Mouse (Mus musculus) neural tube, embryonic 14.5 days (tissue): ENCODE data around the gene 2310050C09Rik. TPM values are rescaled to one million over a fixed set of nuclear protein-coding genes. Genes with fewer than 3 reads are reported as not detected.

ENCODE experiments used
- ATAC-seq: fragments of 200-750 bp; cut with Nextera tagmentation; 2 replicates; pipeline ENCODE4 v1.8.0; 2017; ENCODE audit warnings: low read depth, mild to moderate bottlenecking, moderate TSS enrichment, moderate library complexity
- H3K27ac ChIP-seq: fragments of 300-500 bp; sonication (generic); 2 replicates; pipeline ENCODE4 v1.5.1; 2014; ENCODE audit warnings: low read depth, mild to moderate bottlenecking, control low read depth, low read length, moderate library complexity, mixed read lengths
- H3K27me3 ChIP-seq: fragments of 300-500 bp; sonication (generic); 2 replicates; pipeline ENCODE4 v1.6.1; 2014; ENCODE audit warnings: low read length; ENCODE audit not compliant: control insufficient read depth, insufficient read depth
- H3K36me3 ChIP-seq: fragments of 300-500 bp; sonication (generic); 2 replicates; pipeline ENCODE4 v1.6.1; 2014; ENCODE audit warnings: low read length, mixed read lengths; ENCODE audit not compliant: control insufficient read depth, insufficient read depth
- H3K4me1 ChIP-seq: fragments of 300-500 bp; sonication (generic); 2 replicates; pipeline ENCODE4 v1.6.1; 2014; ENCODE audit warnings: low read length; ENCODE audit not compliant: control insufficient read depth, insufficient read depth
- H3K4me2 ChIP-seq: fragments of 300-500 bp; sonication (generic); 2 replicates; pipeline ENCODE4 v1.6.1; 2014; ENCODE audit warnings: mild to moderate bottlenecking, low read depth, low read length, control low read depth
- H3K4me3 ChIP-seq: fragments of 300-500 bp; sonication (generic); 2 replicates; pipeline ENCODE4 v1.5.1; 2014; ENCODE audit warnings: low read depth, low read length, control low read depth, mixed read lengths
- H3K9ac ChIP-seq: fragments of 300-500 bp; sonication (generic); replicated peaks from 2 replicates; pipeline ENCODE4 v1.6.1; 2014; ENCODE audit warnings: low read depth, mild to moderate bottlenecking, control low read depth, low read length, mixed read lengths
- H3K9me3 ChIP-seq: fragments of 300-500 bp; sonication (generic); 2 replicates; pipeline ENCODE4 v1.6.1; 2016; ENCODE audit warnings: low read length; ENCODE audit not compliant: control insufficient read depth
- WGBS: fragments of 180-500 bp; shearing (Covaris S2); extraction: QIAGEN DNeasy Blood & Tissue Kit; methylation state at CpG from one replicate; pipeline ENCODE4 v1.1.7; 2014; 5-methylcytosine and 5-hydroxymethylcytosine counted together
- polyA plus RNA-seq: library from polyadenylated mRNA; unstranded; fragments of >200 nt; fragmentation: Nextera tagmentation; extraction: Ambion mirVana; gene quantifications from 2 replicates; pipeline ENCODE4 v1.2.1, GENCODE M21; 2014

2310050C09Rik gene
- polyA plus RNA-seq, 1 experiment from 2014 or later, result not detected

DNA sequence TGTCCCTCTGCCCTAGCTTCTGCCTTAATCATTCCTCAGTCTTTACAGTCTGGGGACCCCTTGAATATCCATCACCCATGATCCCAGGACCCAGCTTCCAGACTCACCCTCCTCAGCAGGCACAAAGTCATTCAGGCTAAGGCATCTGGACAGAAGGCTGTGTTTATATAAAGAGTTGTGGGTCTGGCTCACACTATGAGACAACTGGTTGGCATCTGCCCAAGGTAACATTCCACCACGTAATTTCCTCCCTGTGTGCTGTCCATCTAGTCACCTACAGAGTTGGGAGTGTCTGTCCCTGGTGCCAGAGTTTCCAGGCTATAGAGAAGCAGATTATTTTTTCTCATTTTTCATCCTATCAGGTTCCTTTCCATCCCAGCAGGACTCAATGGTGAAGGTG, 42.9 kb downstream of the 2310050C09Rik start, which contains the start of gene Kprp:
Kprp (minus strand) TSS at position 140 of the 400 bp plus-strand sequence.
- Histone ChIP-seq H3K36me3 (no peaks in the 10 kb centered on the region), H3K4me2 (no peak within 1 kb of the TSS), H3K9ac (no peak within 1 kb of the TSS), H3K27ac (no peak within 1 kb of the TSS), H3K9me3 (no peaks in the 10 kb centered on the region), H3K4me3 (no peak within 1 kb of the TSS), H3K27me3 (no peaks in the 10 kb centered on the region), H3K4me1 (no peaks in the 10 kb centered on the region)
- ATAC-seq, result no peak
- 63% methylated on average over 1 of the region's 1 CpGs for WGBS

DNA sequence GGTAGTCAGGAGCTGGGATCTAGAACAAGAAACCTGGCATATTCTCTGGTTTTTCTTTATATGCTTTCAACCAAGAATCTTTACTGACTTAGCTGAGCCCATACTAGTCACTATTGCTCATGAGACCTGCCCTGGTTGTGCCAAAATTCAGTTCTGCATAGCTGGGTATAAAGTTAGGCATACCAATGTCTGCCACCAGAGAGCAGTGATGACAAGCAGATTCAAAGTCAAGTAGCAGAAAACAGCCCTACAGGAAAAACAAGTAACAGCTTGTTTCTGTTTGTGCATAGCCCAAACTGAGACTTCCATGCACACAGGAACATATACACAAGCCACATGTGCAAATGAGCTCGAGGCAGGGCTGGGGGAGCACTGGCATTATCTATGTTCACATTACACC, 44.2 kb downstream of the 2310050C09Rik start:
- no peaks in the 10 kb centered on the region for H3K4me1 ChIP-seq
- no peak overlapping the region for H3K27ac ChIP-seq
- no peaks in the 10 kb centered on the region for H3K9me3 ChIP-seq
- no peak overlapping the region for H3K9ac ChIP-seq
- no peak overlapping the region for H3K4me3 ChIP-seq
- WGBS, result 50% methylated on average over 1 of the region's 1 CpGs
- H3K36me3 ChIP-seq, result no peaks in the 10 kb centered on the region
- no peak for ATAC-seq
- no peaks in the 10 kb centered on the region for H3K27me3 ChIP-seq
- no peak overlapping the region for H3K4me2 ChIP-seq

Other genes starting within 250 kb of the 2310050C09Rik start
- gene Lce6a, start 248.6 kb downstream of the 2310050C09Rik start, polyA plus RNA-seq, result not detected in 2 replicates
- not detected in 2 replicates for gene Lce1a1, start 221.9 kb downstream of the 2310050C09Rik start, polyA plus RNA-seq
- not detected in 2 replicates for gene Lce1b, start 213.3 kb downstream of the 2310050C09Rik start, polyA plus RNA-seq
- gene Lce1a2, start 199.9 kb downstream of the 2310050C09Rik start, polyA plus RNA-seq, result not detected in 2 replicates
- not detected in 2 replicates for gene Lce1c, start 191.0 kb downstream of the 2310050C09Rik start, polyA plus RNA-seq
- gene Lce1d, start 183.0 kb downstream of the 2310050C09Rik start, polyA plus RNA-seq, result not detected in 2 replicates
- gene Lce1e, start 161.1 kb downstream of the 2310050C09Rik start, polyA plus RNA-seq, result not detected in 2 replicates
- not detected in 2 replicates for gene Lce1f, start 149.9 kb downstream of the 2310050C09Rik start, polyA plus RNA-seq
- gene Gm38119, start 131.1 kb downstream of the 2310050C09Rik start, polyA plus RNA-seq, result not detected in 2 replicates
- not detected in 2 replicates for gene Lce1g, start 117.9 kb downstream of the 2310050C09Rik start, polyA plus RNA-seq
- not detected in 2 replicates for gene Lce1h, start 105.2 kb downstream of the 2310050C09Rik start, polyA plus RNA-seq
- gene Lce1i, start 91.3 kb downstream of the 2310050C09Rik start, polyA plus RNA-seq, result not detected in 2 replicates
- not detected in 2 replicates for gene Lce1j, start 79.7 kb downstream of the 2310050C09Rik start, polyA plus RNA-seq
- gene Lce1k, start 62.3 kb downstream of the 2310050C09Rik start, polyA plus RNA-seq, result not detected in 2 replicates
- not detected in 2 replicates for gene Kprp, start 43.0 kb downstream of the 2310050C09Rik start, polyA plus RNA-seq
- not detected in 2 replicates for gene Lce1l, start 18.9 kb downstream of the 2310050C09Rik start, polyA plus RNA-seq
- gene Lce3a, start 56.0 kb upstream of the 2310050C09Rik start, polyA plus RNA-seq, result not detected in 2 replicates
- not detected in 2 replicates for gene Lce3b, start 62.8 kb upstream of the 2310050C09Rik start, polyA plus RNA-seq
- not detected in 2 replicates for gene Lce3c, start 74.3 kb upstream of the 2310050C09Rik start, polyA plus RNA-seq
- gene Lce3d, start 87.2 kb upstream of the 2310050C09Rik start, polyA plus RNA-seq, result not detected in 2 replicates
- not detected in 2 replicates for gene Lce3e, start 96.8 kb upstream of the 2310050C09Rik start, polyA plus RNA-seq
- gene Lce3f, start 122.0 kb upstream of the 2310050C09Rik start, polyA plus RNA-seq, result not detected in 2 replicates
- gene Crct1, start 145.5 kb upstream of the 2310050C09Rik start, polyA plus RNA-seq, result 1.0 TPM in 1 of 2 replicates, not detected in the other
- gene Lce1m, start 148.8 kb upstream of the 2310050C09Rik start, polyA plus RNA-seq, result not detected in 2 replicates
- not detected in 2 replicates for gene Gm4858, start 198.6 kb upstream of the 2310050C09Rik start, polyA plus RNA-seq